Mouse (Mus musculus) myocyte (in vitro differentiated cells): ENCODE measurements at regions not wholly inside any gene's neighbourhood (a gene's known extent, or its start where the extent isn't known, plus 50 kb on each side); places are given as distances from the start of the nearest gene placed in this dataset.

Source experiments
- CEBPB ChIP-seq: IDR thresholded peaks from 2 replicates; pipeline ENCODE4 v1.6.1; 2011; ENCODE audit warnings: mild to moderate bottlenecking, moderate library complexity; ENCODE audit not compliant: poor library complexity, insufficient read depth, severe bottlenecking
- E2F4 ChIP-seq: IDR thresholded peaks from one replicate; pipeline ENCODE4 v1.6.1; 2011; ENCODE audit warnings: mild to moderate bottlenecking, control low read depth, moderate library complexity; ENCODE audit not compliant: insufficient read depth
- MAX ChIP-seq: IDR thresholded peaks from one replicate; pipeline ENCODE4 v1.6.1; 2011; ENCODE audit warnings: low read depth, mild to moderate bottlenecking, control low read depth
- MYOD1 ChIP-seq, 3 experiments: IDR thresholded peaks; one replicate each; pipeline ENCODE4 v1.6.1; 2011; ENCODE audit warnings: control low read depth in 2 of 3, low read depth in 2 of 3, mild to moderate bottlenecking in 2 of 3, moderate library complexity in 1 of 3; ENCODE audit not compliant: insufficient read length in 2 of 3, control insufficient read depth in 1 of 3
- MYOG ChIP-seq, 3 experiments: IDR thresholded peaks; one replicate each; pipeline ENCODE4 v1.6.1; 2011; ENCODE audit warnings: control low read depth in 2 of 3, low read depth in 2 of 3, mild to moderate bottlenecking in 2 of 3; ENCODE audit not compliant: insufficient read length in 2 of 3, control insufficient read depth in 1 of 3, insufficient read depth in 1 of 3
- POLR2A ChIP-seq: IDR thresholded peaks from one replicate; pipeline ENCODE4 v1.6.1; 2011; ENCODE audit warnings: low read depth, mild to moderate bottlenecking, control low read depth, moderate library complexity; ENCODE audit not compliant: insufficient read length
- POLR2AphosphoS2 ChIP-seq: IDR thresholded peaks from one replicate; pipeline ENCODE4 v1.6.1; 2011; ENCODE audit warnings: low read depth, control low read depth; ENCODE audit not compliant: insufficient read length
- REST ChIP-seq: IDR thresholded peaks from one replicate; pipeline ENCODE4 v1.6.1; 2011; ENCODE audit warnings: mild to moderate bottlenecking, control low read depth, moderate library complexity; ENCODE audit not compliant: insufficient read depth, insufficient read length

GRCm38 (mm10) chr13:28690511-28691160 lies 262.9 kb downstream of the Sox4 start:
- TF ChIP-seq MYOD1 (IDR thresholded peaks at IDR 0.05; ENCODE audit: control insufficient read depth in 1 of 3, insufficient read length in 2 of 3, low read depth in 2 of 3) = peak in 2 of 3 experiments; percentile 87 to 94
- TF ChIP-seq POLR2A = no peak
- TF ChIP-seq CEBPB = 0 out of 2 replicates have a peak, but pooled peaks have one; percentile 43
- TF ChIP-seq MAX = no peak
- no peak for TF ChIP-seq REST
- TF ChIP-seq MYOG (IDR thresholded peaks at IDR 0.05; ENCODE audit: control insufficient read depth in 1 of 3, insufficient read depth in 1 of 3, insufficient read length in 2 of 3, low read depth in 2 of 3) = peak in 2 of 3 experiments; percentile 63 to 79
- no peak for TF ChIP-seq E2F4
- TF ChIP-seq POLR2AphosphoS2 = no peak
